Mouse (Mus musculus) embryonic facial prominence, embryonic 12.5 days (tissue): ENCODE measurements at regions not wholly inside any gene's neighbourhood (a gene's known extent, or its start where the extent isn't known, plus 50 kb on each side); places are given as distances from the start of the nearest gene placed in this dataset.

Source experiments
- ATAC-seq: fragments of 200-750 bp; cut with Nextera tagmentation; 2 replicates; pipeline ENCODE4 v1.8.0; 2017; ENCODE audit not compliant: insufficient number of reproducible peaks, insufficient read depth, low FRiP score, low TSS enrichment
- H3K27ac ChIP-seq: fragments of 300-500 bp; sonication (generic); 2 replicates; pipeline ENCODE4 v1.5.1; 2016; ENCODE audit warnings: mild to moderate bottlenecking
- H3K27me3 ChIP-seq: fragments of 300-500 bp; sonication (generic); 2 replicates; pipeline ENCODE4 v1.6.1; 2016; ENCODE audit warnings: mild to moderate bottlenecking, moderate library complexity
- H3K36me3 ChIP-seq: fragments of 300-500 bp; sonication (generic); 2 replicates; pipeline ENCODE4 v1.6.1; 2016; ENCODE audit warnings: mild to moderate bottlenecking
- H3K4me1 ChIP-seq: fragments of 300-500 bp; sonication (generic); 2 replicates; pipeline ENCODE4 v1.6.1; 2016
- H3K4me2 ChIP-seq: fragments of 300-500 bp; sonication (generic); replicated peaks from 2 replicates; pipeline ENCODE4 v1.6.1; 2016; ENCODE audit warnings: mild to moderate bottlenecking, moderate library complexity
- H3K4me3 ChIP-seq: fragments of 300-500 bp; sonication (generic); 2 replicates; pipeline ENCODE4 v1.5.1; 2016; ENCODE audit warnings: mild to moderate bottlenecking
- H3K9ac ChIP-seq: fragments of 300-500 bp; sonication (generic); 2 replicates; pipeline ENCODE4 v1.6.1; 2016; ENCODE audit warnings: mild to moderate bottlenecking, moderate library complexity
- H3K9me3 ChIP-seq: fragments of 300-500 bp; sonication (generic); 2 replicates; pipeline ENCODE4 v1.6.1; 2016; ENCODE audit warnings: mild to moderate bottlenecking, moderate library complexity
- WGBS: fragments of 180-500 bp; shearing (Covaris S2); methylation state at CpG from one replicate; pipeline ENCODE4 v1.1.7; 2016; 5-methylcytosine and 5-hydroxymethylcytosine counted together

GRCm38 (mm10) chr3:143173971-143174370, 292.2 kb upstream of the Pkn2 start:
- Histone ChIP-seq H3K4me2 (no peak overlapping the region), H3K27ac (no peak overlapping the region), H3K4me1 (no peaks in the 10 kb centered on the region), H3K9me3 (no peaks in the 10 kb centered on the region), H3K36me3 (no peaks in the 10 kb centered on the region), H3K4me3 (no peak overlapping the region), H3K27me3 (no peaks in the 10 kb centered on the region), H3K9ac (no peak overlapping the region)
- 89% methylated on average over 4 of the region's 4 CpGs for WGBS
- ATAC-seq: no peak

GRCm38 (mm10) chr3:143162444-143162843, 280.6 kb upstream of the Pkn2 start:
- H3K27me3 ChIP-seq: no peaks in the 10 kb centered on the region
- no peaks in the 10 kb centered on the region for H3K4me1 ChIP-seq
- ATAC-seq: no peak
- no peak overlapping the region for H3K4me3 ChIP-seq
- H3K9ac ChIP-seq: no peak overlapping the region
- no peak overlapping the region for H3K4me2 ChIP-seq
- no peak overlapping the region for H3K27ac ChIP-seq
- WGBS: 77% methylated on average over 1 of the region's 1 CpGs
- no peaks in the 10 kb centered on the region for H3K36me3 ChIP-seq
- H3K9me3 ChIP-seq: no peaks in the 10 kb centered on the region

- Histone ChIP-seq H3K36me3 (no peaks in the 10 kb centered on the region), H3K4me2 (no peak overlapping the region), H3K9me3 (no peaks in the 10 kb centered on the region), H3K27ac (no peak overlapping the region), H3K27me3 (no peaks in the 10 kb centered on the region), H3K4me3 (no peak overlapping the region), H3K9ac (no peak overlapping the region), H3K4me1 (no peaks in the 10 kb centered on the region)
- no peak for ATAC-seq
- whole genome bisulfite sequencing: 85% methylated on average over 6 of the region's 6 CpGs
These were observed 280.2 kb upstream of the Pkn2 start for GRCm38 (mm10) chr3:143161993-143162392.

GRCm38 (mm10) chr3:143158568-143158967, 276.8 kb upstream of the Pkn2 start:
- no peaks in the 10 kb centered on the region for H3K27me3 ChIP-seq
- 39% methylated on average over 5 of the region's 5 CpGs for WGBS
- H3K27ac ChIP-seq: no peak overlapping the region
- H3K9ac ChIP-seq: no peak overlapping the region
- no peaks in the 10 kb centered on the region for H3K4me1 ChIP-seq
- H3K36me3 ChIP-seq: no peaks in the 10 kb centered on the region
- no peak overlapping the region for H3K4me2 ChIP-seq
- no peak overlapping the region for H3K4me3 ChIP-seq
- H3K9me3 ChIP-seq: no peaks in the 10 kb centered on the region
- no peak for ATAC-seq

- H3K9me3 ChIP-seq: no peaks in the 10 kb centered on the region
- no peak overlapping the region for H3K4me3 ChIP-seq
- H3K36me3 ChIP-seq: no peaks in the 10 kb centered on the region
- H3K4me1 ChIP-seq: no peaks in the 10 kb centered on the region
- H3K27ac ChIP-seq: no peak overlapping the region
- no peak for ATAC-seq
- no peak overlapping the region for H3K9ac ChIP-seq
- no peaks in the 10 kb centered on the region for H3K27me3 ChIP-seq
- no peak overlapping the region for H3K4me2 ChIP-seq
These were observed 275.1 kb upstream of the Pkn2 start for GRCm38 (mm10) chr3:143156733-143157524.

GRCm38 (mm10) chr3:143156174-143156573, 274.4 kb upstream of the Pkn2 start:
- H3K9ac ChIP-seq: no peak overlapping the region
- no peak overlapping the region for H3K27ac ChIP-seq
- 64% methylated on average over 1 of the region's 1 CpGs for WGBS
- no peak for ATAC-seq
- H3K4me1 ChIP-seq: no peaks in the 10 kb centered on the region
- H3K36me3 ChIP-seq: no peaks in the 10 kb centered on the region
- no peaks in the 10 kb centered on the region for H3K27me3 ChIP-seq
- no peaks in the 10 kb centered on the region for H3K9me3 ChIP-seq
- H3K4me2 ChIP-seq: no peak overlapping the region
- H3K4me3 ChIP-seq: no peak overlapping the region

GRCm38 (mm10) chr3:143155556-143155955, 273.8 kb upstream of the Pkn2 start:
- Histone ChIP-seq H3K4me1 (no peaks in the 10 kb centered on the region), H3K36me3 (no peaks in the 10 kb centered on the region), H3K9me3 (no peaks in the 10 kb centered on the region), H3K9ac (no peak overlapping the region), H3K27ac (no peak overlapping the region), H3K27me3 (no peaks in the 10 kb centered on the region), H3K4me3 (no peak overlapping the region), H3K4me2 (no peak overlapping the region)
- ATAC-seq: no peak
- WGBS: 87% methylated on average over 1 of the region's 1 CpGs

- Histone ChIP-seq H3K9me3 (no peaks in the 10 kb centered on the region), H3K4me2 (no peak overlapping the region), H3K4me3 (no peak overlapping the region), H3K27me3 (no peaks in the 10 kb centered on the region), H3K4me1 (no peaks in the 10 kb centered on the region; the same call in 1 of the 2 replicates), H3K9ac (no peak overlapping the region), H3K27ac (no peak overlapping the region), H3K36me3 (no peaks in the 10 kb centered on the region)
- 48% methylated on average over 8 of the region's 8 CpGs for WGBS
- no peak for ATAC-seq
These were observed 265.7 kb upstream of the Pkn2 start for GRCm38 (mm10) chr3:143147471-143147870.

GRCm38 (mm10) chr3:143138952-143139351, 257.1 kb upstream of the Pkn2 start:
- ATAC-seq: no peak
- Histone ChIP-seq H3K4me3 (no peak overlapping the region), H3K27ac (no peak overlapping the region), H3K4me1 (no peaks in the 10 kb centered on the region; the same call in 1 of the 2 replicates), H3K27me3 (no peaks in the 10 kb centered on the region), H3K9me3 (no peaks in the 10 kb centered on the region), H3K4me2 (no peak overlapping the region), H3K9ac (no peak overlapping the region), H3K36me3 (no peaks in the 10 kb centered on the region)
- 89% methylated on average over 3 of the region's 3 CpGs for WGBS

GRCm38 (mm10) chr3:143134528-143134927, 252.7 kb upstream of the Pkn2 start:
- H3K9me3 ChIP-seq: no peaks in the 10 kb centered on the region
- no peaks in the 10 kb centered on the region for H3K27me3 ChIP-seq
- no peaks in the 10 kb centered on the region for H3K4me1 ChIP-seq
- H3K36me3 ChIP-seq: no peaks in the 10 kb centered on the region
- H3K4me2 ChIP-seq: no peak overlapping the region
- no peak overlapping the region for H3K9ac ChIP-seq
- no peak for ATAC-seq
- no peak overlapping the region for H3K4me3 ChIP-seq
- WGBS: 85% methylated on average over 2 of the region's 2 CpGs
- H3K27ac ChIP-seq: no peak overlapping the region

- H3K4me2 ChIP-seq: no peak overlapping the region
- no peaks in the 10 kb centered on the region for H3K27me3 ChIP-seq
- peaks cover 7% of the 10 kb centered on the region; the same call in 1 of the 2 replicates for H3K4me1 ChIP-seq
- ATAC-seq: no peak
- no peaks in the 10 kb centered on the region for H3K9me3 ChIP-seq
- H3K36me3 ChIP-seq: no peaks in the 10 kb centered on the region
- no peak overlapping the region for H3K27ac ChIP-seq
- WGBS: 60% methylated on average over 13 of the region's 13 CpGs
- no peak overlapping the region for H3K4me3 ChIP-seq
- H3K9ac ChIP-seq: no peak overlapping the region
These were observed 226.0 kb upstream of the Pkn2 start for GRCm38 (mm10) chr3:143107733-143108291.

GRCm38 (mm10) chr3:143104734-143105133, 222.9 kb upstream of the Pkn2 start:
- peaks cover 3% of the 10 kb centered on the region; the same call in 1 of the 2 replicates for H3K27me3 ChIP-seq
- no peaks in the 10 kb centered on the region for H3K9me3 ChIP-seq
- ATAC-seq: no peak
- no peak overlapping the region for H3K27ac ChIP-seq
- no peaks in the 10 kb centered on the region for H3K36me3 ChIP-seq
- no peak overlapping the region for H3K4me3 ChIP-seq
- H3K4me2 ChIP-seq: no peak overlapping the region
- 46% methylated on average over 2 of the region's 2 CpGs for WGBS
- H3K9ac ChIP-seq: no peak overlapping the region
- peaks cover 13% of the 10 kb centered on the region for H3K4me1 ChIP-seq
